Mouse (Mus musculus): ENCODE results near the gene Vps13c.

The Vps13c gene

GRCm38 (mm10) chr9:67883349-67883984, 43.3 kb downstream of the Vps13c start:
- DNase-seq = no peak

DNA sequence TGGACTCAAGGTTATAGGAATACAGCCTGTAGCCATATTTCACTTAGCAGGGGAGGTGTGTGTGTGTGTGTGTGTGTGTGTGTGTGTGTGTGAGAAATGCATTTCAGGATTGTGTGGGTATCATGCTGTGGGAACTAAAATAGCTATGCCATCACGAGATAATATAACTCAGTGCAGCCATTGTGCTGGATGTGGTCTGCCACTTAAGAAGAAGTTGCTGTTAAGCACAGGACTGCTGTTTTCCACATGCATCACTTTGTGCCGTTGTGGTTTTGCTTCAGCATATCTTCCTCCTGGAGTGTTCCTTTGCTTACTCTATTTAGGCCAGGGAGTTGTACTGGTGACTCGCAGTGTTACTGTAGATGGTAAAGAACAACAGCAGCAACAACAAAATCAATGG, 43.9 kb downstream of the Vps13c start:
- no peak for DNase-seq

- no peak for DNase-seq
Measured at GRCm38 (mm10) chr9:67886981-67887720, 47.0 kb downstream of the Vps13c start.

DNA sequence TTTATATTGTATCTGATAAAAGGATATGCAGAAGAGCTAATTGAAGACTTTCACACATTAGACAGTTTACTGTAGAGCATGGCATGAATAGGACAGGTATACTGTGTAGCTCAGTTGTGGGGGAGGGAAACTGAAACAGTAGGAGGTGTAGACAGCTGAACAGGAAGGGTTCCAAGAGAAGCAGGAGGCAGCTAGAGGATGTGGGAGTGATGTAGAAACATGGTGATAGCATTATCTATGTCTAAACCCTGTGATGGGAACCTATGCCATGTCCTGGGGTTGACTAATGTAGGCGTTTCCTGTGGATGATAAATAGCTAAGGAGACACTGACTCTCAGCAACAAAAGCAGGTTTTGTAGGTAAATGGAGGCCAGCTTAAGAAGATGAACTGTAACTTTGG, 53.3 kb downstream of the Vps13c start:
- no peak for DNase-seq

- DNase-seq = no peak
Measured at GRCm38 (mm10) chr9:67896646-67897295, 56.6 kb downstream of the Vps13c start.

- no peak for DNase-seq
Measured at GRCm38 (mm10) chr9:67900398-67900797, 60.2 kb downstream of the Vps13c start.

- no peak for DNase-seq
Measured at GRCm38 (mm10) chr9:67904355-67904754, 64.2 kb downstream of the Vps13c start.

- no peak for DNase-seq
Measured at GRCm38 (mm10) chr9:67905541-67905940, 65.3 kb downstream of the Vps13c start.

GRCm38 (mm10) chr9:67914681-67915080, 74.5 kb downstream of the Vps13c start:
- no peak for DNase-seq

- DNase-seq = no peak
Measured at GRCm38 (mm10) chr9:67922350-67922749, 82.2 kb downstream of the Vps13c start.

DNA sequence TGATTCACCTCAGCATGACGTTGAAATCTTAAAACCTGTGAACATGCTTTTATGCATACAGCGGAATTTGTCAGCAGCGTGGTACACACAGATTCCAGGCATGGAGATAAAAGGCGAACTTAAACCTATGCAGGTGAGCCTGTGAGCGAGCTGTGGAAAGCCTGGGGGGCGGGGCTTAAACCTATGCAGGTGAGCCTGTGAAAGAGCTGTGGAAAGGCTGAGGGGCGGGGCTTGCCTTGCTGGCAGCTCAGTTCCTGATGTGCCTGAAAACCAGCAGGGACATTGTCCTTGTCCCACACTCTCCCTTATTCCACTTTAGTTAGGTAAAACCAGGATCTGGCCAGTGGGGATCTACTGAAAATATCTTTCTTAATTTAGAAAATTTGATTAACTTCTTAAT, 90.4 kb downstream of the Vps13c start:
- no peak for DNase-seq

DNA sequence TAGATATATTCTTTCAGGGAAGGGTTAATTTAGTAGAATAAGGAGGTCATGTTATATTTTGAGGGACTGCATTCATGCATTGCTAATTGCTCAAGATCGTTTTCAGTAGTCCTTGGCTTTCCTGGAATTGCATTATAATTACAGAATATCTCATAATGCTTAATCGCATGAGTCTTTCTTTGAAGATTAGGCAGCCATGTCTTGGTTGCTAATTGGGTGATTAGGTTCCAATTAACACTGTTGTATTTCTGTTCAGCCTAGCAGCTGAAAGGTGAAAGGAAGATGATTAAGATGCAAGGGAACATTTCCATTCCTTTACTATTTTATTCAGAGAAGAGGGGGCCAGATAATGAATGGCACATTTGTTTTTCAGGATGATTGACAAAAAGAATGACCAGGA, 97.1 kb downstream of the Vps13c start:
- DNase-seq = no peak

- no peak for DNase-seq
Measured at GRCm38 (mm10) chr9:67955466-67956010, 115.3 kb downstream of the Vps13c start.

GRCm38 (mm10) chr9:67961953-67962352, 121.8 kb downstream of the Vps13c start:
- no peak for DNase-seq

DNA sequence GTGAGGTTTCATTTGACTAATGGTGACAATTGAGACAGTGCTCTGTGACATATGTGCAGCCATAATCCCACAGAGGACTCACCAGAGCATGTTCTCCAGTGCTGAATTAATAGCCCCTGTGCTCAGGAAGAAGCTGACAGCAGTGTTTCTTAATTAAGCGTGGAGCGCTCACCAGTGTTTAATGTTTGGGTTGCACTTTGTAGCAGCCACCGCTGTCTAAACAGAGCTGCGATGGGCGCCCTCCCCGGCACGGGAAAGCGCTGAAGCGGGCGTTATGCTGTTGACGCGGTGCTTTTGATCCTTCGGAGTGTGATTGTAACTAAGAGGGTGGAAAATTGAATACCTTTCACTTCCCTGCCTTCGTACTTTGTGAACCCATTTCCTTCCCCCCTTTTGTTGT, 125.7 kb downstream of the Vps13c start:
- no peak for DNase-seq

GRCm38 (mm10) chr9:67967011-67967410, 126.8 kb downstream of the Vps13c start:
- no peak for DNase-seq

DNA sequence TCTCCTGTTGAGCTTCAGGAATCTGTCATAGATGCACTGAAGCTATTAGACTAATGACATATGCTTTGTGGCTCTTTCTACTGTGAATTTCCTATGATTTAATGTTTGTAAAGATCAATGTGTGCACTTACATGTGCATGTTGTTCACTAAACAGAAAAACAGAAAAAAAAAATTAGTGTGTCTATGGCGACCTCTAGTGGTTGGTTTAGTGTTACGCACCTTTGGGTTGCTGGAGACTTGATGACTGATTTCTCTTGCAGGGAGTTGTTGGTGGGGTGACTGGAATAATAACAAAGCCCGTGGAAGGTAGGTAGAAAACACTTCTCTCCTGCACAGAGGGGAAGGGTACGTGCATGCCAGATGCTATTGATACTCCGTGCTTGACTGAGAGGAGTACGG, 133.3 kb downstream of the Vps13c start:
- peak in 1 of 2 experiments; percentile 4 for DNase-seq

DNA sequence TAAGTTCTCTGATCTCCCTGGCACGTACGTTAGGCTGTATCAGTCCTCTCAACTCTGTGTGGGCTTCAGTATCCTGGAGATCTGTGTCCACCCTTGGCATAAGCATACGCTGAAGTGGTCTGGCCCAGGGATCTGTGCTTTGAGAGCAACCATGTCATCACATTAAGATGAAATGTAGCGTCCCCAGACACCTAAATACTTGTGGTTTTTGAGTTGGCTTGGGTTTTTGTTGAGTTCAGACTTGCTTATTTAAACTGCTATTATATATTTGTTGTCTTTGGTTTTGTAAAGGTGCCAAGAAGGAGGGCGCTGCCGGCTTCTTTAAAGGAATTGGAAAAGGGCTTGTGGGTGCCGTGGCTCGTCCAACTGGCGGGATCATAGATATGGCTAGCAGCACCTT, 135.3 kb downstream of the Vps13c start:
- no peak for DNase-seq

GRCm38 (mm10) chr9:68006566-68006965, 166.4 kb downstream of the Vps13c start:
- no peak for DNase-seq

- peak in 1 of 2 experiments; percentile 52 for DNase-seq
Measured at GRCm38 (mm10) chr9:68014991-68015396, 174.8 kb downstream of the Vps13c start.

GRCm38 (mm10) chr9:68016255-68016954, 176.2 kb downstream of the Vps13c start:
- no peak for DNase-seq

- no peak for DNase-seq
Measured at GRCm38 (mm10) chr9:68020776-68021365, 180.7 kb downstream of the Vps13c start.
